Mouse (Mus musculus) kidney, embryonic 14.5 days (tissue): ENCODE data around the gene Rps3a1. TPM values are rescaled to one million over a fixed set of nuclear protein-coding genes. Genes with fewer than 3 reads are reported as not detected.

Experiments used
- ATAC-seq: fragments of 200-750 bp; cut with Nextera tagmentation; 2 replicates; pipeline ENCODE4 v1.8.0; 2017; ENCODE audit warnings: moderate number of reproducible peaks, mild to moderate bottlenecking, moderate TSS enrichment, moderate library complexity; ENCODE audit not compliant: low FRiP score, low TSS enrichment
- H3K27ac ChIP-seq: fragments of 300-500 bp; sonication (generic); 2 replicates; pipeline ENCODE4 v1.5.1; 2014; ENCODE audit warnings: low read depth, mild to moderate bottlenecking, low read length, moderate library complexity, mixed read lengths
- H3K27me3 ChIP-seq: fragments of 300-500 bp; sonication (generic); 2 replicates; pipeline ENCODE4 v1.6.1; 2014; ENCODE audit warnings: mild to moderate bottlenecking, low read length; ENCODE audit not compliant: control insufficient read depth, insufficient read depth
- H3K36me3 ChIP-seq: fragments of 300-500 bp; sonication (generic); 2 replicates; pipeline ENCODE4 v1.6.1; 2014; ENCODE audit warnings: low read length, mixed read lengths; ENCODE audit not compliant: control insufficient read depth, insufficient read depth
- H3K4me1 ChIP-seq: fragments of 300-500 bp; sonication (generic); 2 replicates; pipeline ENCODE4 v1.6.1; 2014; ENCODE audit warnings: low read length, mixed read lengths; ENCODE audit not compliant: control insufficient read depth, insufficient read depth
- H3K4me2 ChIP-seq: fragments of 300-500 bp; sonication (generic); replicated peaks from 2 replicates; pipeline ENCODE4 v1.6.1; 2014; ENCODE audit warnings: low read depth, mild to moderate bottlenecking, low read length
- H3K4me3 ChIP-seq: fragments of 300-500 bp; sonication (generic); 2 replicates; pipeline ENCODE4 v1.5.1; 2014; ENCODE audit warnings: mild to moderate bottlenecking, low read length
- H3K9ac ChIP-seq: fragments of 300-500 bp; sonication (generic); 2 replicates; pipeline ENCODE4 v1.6.1; 2014; ENCODE audit warnings: low read depth, mild to moderate bottlenecking, low read length, moderate library complexity
- H3K9me3 ChIP-seq: fragments of 300-500 bp; sonication (generic); 2 replicates; pipeline ENCODE4 v1.6.1; 2016; ENCODE audit warnings: low read length; ENCODE audit not compliant: control insufficient read depth
- WGBS: fragments of 180-500 bp; shearing (Covaris S2); extraction: QIAGEN DNeasy Blood & Tissue Kit; methylation state at CpG from one replicate; pipeline ENCODE4 v1.1.7; 2014; 5-methylcytosine and 5-hydroxymethylcytosine counted together
- polyA plus RNA-seq: library from polyadenylated mRNA; unstranded; fragments of >200 nt; fragmentation: Nextera tagmentation; extraction: Ambion mirVana; gene quantifications from 2 replicates; pipeline ENCODE4 v1.2.1, GENCODE M21; 2014

Rps3a1 gene
- polyA plus RNA-seq, 1 experiment from 2014 or later, result 1,488 TPM

- Histone ChIP-seq H3K36me3 (peaks cover 47% of the 10 kb centered on the region; the same call in 1 of the 2 replicates), H3K27me3 (no peaks in the 10 kb centered on the region)
These were observed 19.2 kb downstream of the Rps3a1 start for GRCm38 (mm10) chr3:86123251-86123746.

GRCm38 (mm10) chr3:86122156-86122555 is 20.3 kb downstream of the Rps3a1 start:
- Histone ChIP-seq H3K9ac (no peak overlapping the region), H3K4me2 (no peak overlapping the region), H3K27ac (no peak overlapping the region), H3K9me3 (no peaks in the 10 kb centered on the region), H3K4me3 (no peak overlapping the region), H3K36me3 (peaks cover 41% of the 10 kb centered on the region; the same call in 1 of the 2 replicates), H3K27me3 (no peaks in the 10 kb centered on the region), H3K4me1 (no peaks in the 10 kb centered on the region)
- no peak for ATAC-seq

More at GRCm38 (mm10) chr3:86123251-86123746, 19.2 kb downstream of the Rps3a1 start:
- no peak overlapping the region for H3K4me3 ChIP-seq
- no peak for ATAC-seq
- H3K9me3 ChIP-seq, result no peaks in the 10 kb centered on the region
- H3K4me2 ChIP-seq, result no peak overlapping the region
- H3K27ac ChIP-seq, result no peak overlapping the region
- no peaks in the 10 kb centered on the region for H3K4me1 ChIP-seq
- WGBS, result 88% methylated on average over 8 of the region's 8 CpGs
- no peak overlapping the region for H3K9ac ChIP-seq

- Histone ChIP-seq H3K4me2 (no peak overlapping the region), H3K4me1 (0 out of 2 replicates have a peak, but pooled peaks cover under 1% of the 10 kb centered on the region), H3K4me3 (no peak overlapping the region), H3K27me3 (no peaks in the 10 kb centered on the region), H3K9ac (no peak overlapping the region), H3K27ac (no peak overlapping the region), H3K9me3 (peaks cover 5% of the 10 kb centered on the region; the same call in 1 of the 2 replicates), H3K36me3 (peaks cover 36% of the 10 kb centered on the region; the same call in 1 of the 2 replicates)
- ATAC-seq, result no peak
- WGBS, result 61% methylated on average over 16 of the region's 16 CpGs
These were observed 23.1 kb downstream of the Rps3a1 start for GRCm38 (mm10) chr3:86119237-86119932.

GRCm38 (mm10) chr3:86116951-86117350 is 25.6 kb downstream of the Rps3a1 start:
- Histone ChIP-seq H3K4me1 (0 out of 2 replicates have a peak, but pooled peaks cover 3% of the 10 kb centered on the region), H3K4me3 (no peak overlapping the region), H3K9ac (no peak overlapping the region), H3K27ac (no peak overlapping the region), H3K36me3 (peaks cover 29% of the 10 kb centered on the region; the same call in 1 of the 2 replicates), H3K9me3 (peaks cover 5% of the 10 kb centered on the region; the same call in 1 of the 2 replicates), H3K27me3 (no peaks in the 10 kb centered on the region), H3K4me2 (no peak overlapping the region)
- no peak for ATAC-seq
- 93% methylated on average over 4 of the region's 4 CpGs for WGBS

GRCm38 (mm10) chr3:86114659-86115338 is 27.7 kb downstream of the Rps3a1 start:
- no peak overlapping the region for H3K4me3 ChIP-seq
- no peak for ATAC-seq
- peaks cover 5% of the 10 kb centered on the region; the same call in 1 of the 2 replicates for H3K9me3 ChIP-seq

GRCm38 (mm10) chr3:86112766-86113165 is 29.7 kb downstream of the Rps3a1 start:
- no peak overlapping the region for H3K27ac ChIP-seq
- H3K4me1 ChIP-seq, result 0 out of 2 replicates have a peak, but pooled peaks cover 3% of the 10 kb centered on the region
- no peak overlapping the region for H3K4me3 ChIP-seq
- peaks cover 14% of the 10 kb centered on the region; the same call in 1 of the 2 replicates for H3K36me3 ChIP-seq
- no peak overlapping the region for H3K9ac ChIP-seq
- H3K9me3 ChIP-seq, result peaks cover 5% of the 10 kb centered on the region; the same call in 1 of the 2 replicates
- no peak for ATAC-seq
- WGBS, result 90% methylated on average over 7 of the region's 7 CpGs
- no peak overlapping the region for H3K4me2 ChIP-seq
- H3K27me3 ChIP-seq, result no peaks in the 10 kb centered on the region

More at GRCm38 (mm10) chr3:86114659-86115338, 27.7 kb downstream of the Rps3a1 start:
- peaks cover 17% of the 10 kb centered on the region; the same call in 1 of the 2 replicates for H3K36me3 ChIP-seq
- H3K4me2 ChIP-seq, result no peak overlapping the region
- WGBS, result 46% methylated on average over 12 of the region's 12 CpGs
- H3K27ac ChIP-seq, result no peak overlapping the region
- H3K4me1 ChIP-seq, result 0 out of 2 replicates have a peak, but pooled peaks cover 3% of the 10 kb centered on the region
- H3K27me3 ChIP-seq, result no peaks in the 10 kb centered on the region
- no peak overlapping the region for H3K9ac ChIP-seq

GRCm38 (mm10) chr3:86110077-86110476 is 32.4 kb downstream of the Rps3a1 start:
- Histone ChIP-seq H3K27me3 (no peaks in the 10 kb centered on the region), H3K36me3 (0 out of 2 replicates have a peak, but pooled peaks cover 3% of the 10 kb centered on the region), H3K9me3 (no peaks in the 10 kb centered on the region), H3K4me1 (0 out of 2 replicates have a peak, but pooled peaks cover 3% of the 10 kb centered on the region), H3K27ac (no peak overlapping the region), H3K9ac (no peak overlapping the region), H3K4me3 (no peak overlapping the region), H3K4me2 (no peak overlapping the region; the same call in 1 of the 2 replicates)
- 22% methylated on average over 10 of the region's 10 CpGs for WGBS
- 0 out of 2 replicates have a peak, but pooled peaks have one; percentile 46 for ATAC-seq

GRCm38 (mm10) chr3:86109099-86109498 is 33.4 kb downstream of the Rps3a1 start:
- WGBS, result 96% methylated on average over 7 of the region's 7 CpGs
- Histone ChIP-seq H3K4me2 (no peak overlapping the region), H3K27ac (no peak overlapping the region)

More at GRCm38 (mm10) chr3:86109099-86109498, 33.4 kb downstream of the Rps3a1 start:
- Histone ChIP-seq H3K4me3 (no peak overlapping the region), H3K4me1 (no peaks in the 10 kb centered on the region), H3K36me3 (no peaks in the 10 kb centered on the region), H3K9me3 (no peaks in the 10 kb centered on the region), H3K27me3 (no peaks in the 10 kb centered on the region), H3K9ac (no peak overlapping the region)
- ATAC-seq, result no peak
